Mouse (Mus musculus) B cell, adult 2 months (primary cell): ENCODE data around the gene Emilin3.

Experiments used
- DNase-seq, 2 experiments: peaks; one replicate each; pipeline ENCODE4 v3.0.0; 2022

Emilin3 gene

DNA sequence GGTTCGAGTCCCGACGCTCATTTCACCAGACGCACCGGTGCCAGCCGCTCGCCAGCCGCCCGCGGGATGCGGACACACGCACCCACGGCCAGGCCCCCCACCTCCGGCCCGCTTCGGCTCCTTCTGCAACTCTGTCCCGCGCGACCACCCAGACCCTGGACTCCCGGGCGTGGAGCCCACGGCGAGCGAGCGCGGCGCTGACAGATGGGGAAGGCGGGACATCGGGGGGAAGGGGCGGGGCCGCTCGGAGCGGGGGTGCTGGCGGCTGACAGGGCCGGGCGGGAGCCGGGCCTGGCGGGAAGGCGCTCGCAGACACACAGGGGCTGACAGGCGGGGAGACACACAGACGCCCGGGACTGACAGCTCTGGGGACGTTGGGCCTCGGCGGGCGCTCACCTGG lies 39.7 kb downstream of the Emilin3 start:
- DNase-seq = peak; percentile 70 to 71

GRCm38 (mm10) chr2:160871310-160871709 lies 40.8 kb downstream of the Emilin3 start:
- DNase-seq = no peak

GRCm38 (mm10) chr2:160869446-160869845 lies 42.7 kb downstream of the Emilin3 start:
- DNase-seq = no peak

GRCm38 (mm10) chr2:160865266-160865665 lies 46.9 kb downstream of the Emilin3 start:
- DNase-seq = no peak

GRCm38 (mm10) chr2:160864112-160864511 lies 48.0 kb downstream of the Emilin3 start:
- DNase-seq = no peak

DNA sequence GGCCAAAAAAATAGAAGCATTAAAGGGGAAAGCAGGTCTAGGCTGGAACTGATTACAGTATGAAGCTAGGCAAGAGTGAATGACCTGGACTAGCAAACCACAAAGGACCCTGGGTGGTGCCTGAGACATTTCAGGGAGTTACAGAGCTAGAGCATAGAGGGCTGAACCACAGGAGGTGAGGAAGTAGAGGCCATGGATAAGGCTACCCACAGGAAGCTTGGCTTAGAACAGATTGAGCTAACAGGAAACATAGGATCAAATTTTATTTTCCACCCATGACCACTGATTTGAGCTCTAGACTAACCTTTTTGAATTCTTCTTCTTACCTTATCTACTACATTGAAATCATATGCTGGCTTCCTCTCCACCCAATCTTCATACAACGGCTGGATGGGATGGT lies 51.8 kb downstream of the Emilin3 start:
- DNase-seq = no peak
